Mouse (Mus musculus): ENCODE data around the gene Cbfa2t2.

DNA sequence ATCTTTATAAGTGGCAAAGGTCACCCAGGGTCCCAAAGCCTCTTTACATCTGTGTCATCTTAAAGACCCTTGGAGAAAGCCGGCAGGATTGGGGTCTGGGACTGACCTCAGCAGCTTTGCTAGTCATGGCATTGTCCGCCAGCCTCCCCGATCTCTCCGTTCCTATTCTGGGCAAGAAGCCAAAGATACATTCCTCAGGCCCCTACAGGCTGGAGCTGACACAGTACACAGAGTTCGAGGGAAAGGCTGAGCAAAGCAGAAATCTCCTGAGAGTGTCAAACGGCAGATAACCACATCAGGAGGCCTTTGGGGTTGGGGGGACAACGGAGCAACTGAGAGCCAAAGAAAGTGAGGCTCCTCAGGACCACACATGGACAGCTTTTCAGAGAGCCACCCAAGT is 33.5 kb upstream of the Cbfa2t2 start:
- TF ChIP-seq POLR2A (IDR thresholded peaks at IDR 0.05; ENCODE audit: low read depth, low read length) (no peak), CTCF (IDR thresholded peaks at IDR 0.05; ENCODE audit: extremely low read depth, insufficient read length, insufficient replicate concordance, low read depth, low read length) (0 out of 2 replicates have a peak, but pooled peaks have one; percentile 11)
